Mouse (Mus musculus) midbrain, embryonic 10.5 days (tissue): Measurements from ENCODE around the gene Celf2. TPM values are rescaled to one million over a fixed set of nuclear protein-coding genes. Genes with fewer than 3 reads are reported as not detected.
A peak's percentile ranks its signal among the peaks of the same experiment; 100 is the strongest.

Experiments used
- DNase-seq: peaks from one replicate; pipeline ENCODE4 v3.0.0-alpha.2; 2017; ENCODE audit warnings: low spot score
- H3K27ac ChIP-seq: fragments of 300-500 bp; sonication (generic); replicated peaks from 2 replicates; pipeline ENCODE4 v1.5.1; 2016; ENCODE audit warnings: mild to moderate bottlenecking
- H3K27me3 ChIP-seq: fragments of 300-500 bp; sonication (generic); 2 replicates; pipeline ENCODE4 v1.6.1; 2016; ENCODE audit warnings: low read depth, mild to moderate bottlenecking; ENCODE audit not compliant: poor library complexity, severe bottlenecking
- H3K36me3 ChIP-seq: fragments of 300-500 bp; sonication (generic); 2 replicates; pipeline ENCODE4 v1.6.1; 2016; ENCODE audit warnings: mild to moderate bottlenecking, moderate library complexity
- H3K4me1 ChIP-seq: fragments of 300-500 bp; sonication (generic); 2 replicates; pipeline ENCODE4 v1.6.1; 2016
- H3K4me3 ChIP-seq: fragments of 300-500 bp; sonication (generic); 2 replicates; pipeline ENCODE4 v1.5.1; 2016; ENCODE audit warnings: mild to moderate bottlenecking, moderate library complexity
- H3K9me3 ChIP-seq: fragments of 300-500 bp; sonication (generic); replicated peaks from 2 replicates; pipeline ENCODE4 v1.6.1; 2016; ENCODE audit warnings: mild to moderate bottlenecking
- WGBS: fragments of 180-500 bp; shearing (Covaris S2); methylation state at CpG from one replicate; pipeline ENCODE4 v1.1.7; 2016; 5-methylcytosine and 5-hydroxymethylcytosine counted together
- polyA plus RNA-seq: library from polyadenylated mRNA; unstranded; fragments of >200 nt; fragmentation: Nextera tagmentation; extraction: Ambion mirVana; gene quantifications from 2 replicates; pipeline ENCODE4 v1.2.1, GENCODE M21; 2016

The Celf2 gene
- polyA plus RNA-seq, 1 experiment from 2014 or later = 63.6 TPM

DNA sequence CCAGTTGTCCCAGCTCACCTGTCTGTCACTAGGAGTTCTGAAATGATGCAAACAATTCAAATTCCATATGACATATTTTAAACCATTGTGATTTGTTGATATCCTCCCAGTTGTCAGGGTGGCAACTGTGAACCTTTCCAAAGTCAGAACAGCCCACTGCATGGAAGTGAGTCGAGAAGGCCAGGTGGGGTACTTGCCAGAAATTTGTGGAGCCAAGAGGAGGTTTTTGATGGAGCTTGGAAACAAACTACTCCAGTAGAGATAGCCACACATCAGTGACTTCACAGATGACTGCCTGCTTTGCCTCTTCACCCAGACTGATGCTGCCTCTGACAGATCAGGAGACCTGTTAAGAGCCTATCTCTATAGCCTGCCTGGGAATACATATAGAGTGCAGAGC, 287.5 kb downstream of the Celf2 start:
- Histone ChIP-seq H3K4me3 (no peak overlapping the region), H3K27me3 (no peaks in the 10 kb centered on the region), H3K36me3 (no peaks in the 10 kb centered on the region), H3K4me1 (peaks cover 31% of the 10 kb centered on the region), H3K9me3 (no peaks in the 10 kb centered on the region), H3K27ac (no peak overlapping the region)
- WGBS = 80% methylated on average over 1 of the region's 1 CpGs
- no peak for DNase-seq

DNA sequence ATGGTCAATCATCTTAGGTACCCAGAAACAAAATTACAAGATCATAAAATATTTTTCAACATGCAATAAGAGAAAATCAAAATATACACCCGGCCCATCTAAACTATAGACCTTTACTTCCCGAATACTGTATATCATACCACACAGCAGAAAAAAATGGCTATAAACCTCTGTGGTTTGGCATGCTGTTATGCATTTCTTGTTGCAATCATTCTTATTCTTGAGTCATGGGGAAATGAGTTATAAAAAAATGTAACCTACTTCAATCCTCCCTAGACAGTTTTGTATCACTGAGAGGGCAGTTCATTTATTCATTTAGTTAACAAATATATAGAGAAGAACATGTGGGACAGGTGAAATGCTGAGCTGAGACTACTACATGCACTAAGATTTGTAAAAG, 291.3 kb downstream of the Celf2 start:
- H3K9me3 ChIP-seq = no peaks in the 10 kb centered on the region
- H3K4me1 ChIP-seq = peaks cover 12% of the 10 kb centered on the region
- no peak for DNase-seq
- no peaks in the 10 kb centered on the region for H3K27me3 ChIP-seq
- no peak overlapping the region for H3K27ac ChIP-seq
- H3K4me3 ChIP-seq = no peak overlapping the region
- no peaks in the 10 kb centered on the region for H3K36me3 ChIP-seq
- WGBS = 92% methylated on average over 2 of the region's 2 CpGs

DNA sequence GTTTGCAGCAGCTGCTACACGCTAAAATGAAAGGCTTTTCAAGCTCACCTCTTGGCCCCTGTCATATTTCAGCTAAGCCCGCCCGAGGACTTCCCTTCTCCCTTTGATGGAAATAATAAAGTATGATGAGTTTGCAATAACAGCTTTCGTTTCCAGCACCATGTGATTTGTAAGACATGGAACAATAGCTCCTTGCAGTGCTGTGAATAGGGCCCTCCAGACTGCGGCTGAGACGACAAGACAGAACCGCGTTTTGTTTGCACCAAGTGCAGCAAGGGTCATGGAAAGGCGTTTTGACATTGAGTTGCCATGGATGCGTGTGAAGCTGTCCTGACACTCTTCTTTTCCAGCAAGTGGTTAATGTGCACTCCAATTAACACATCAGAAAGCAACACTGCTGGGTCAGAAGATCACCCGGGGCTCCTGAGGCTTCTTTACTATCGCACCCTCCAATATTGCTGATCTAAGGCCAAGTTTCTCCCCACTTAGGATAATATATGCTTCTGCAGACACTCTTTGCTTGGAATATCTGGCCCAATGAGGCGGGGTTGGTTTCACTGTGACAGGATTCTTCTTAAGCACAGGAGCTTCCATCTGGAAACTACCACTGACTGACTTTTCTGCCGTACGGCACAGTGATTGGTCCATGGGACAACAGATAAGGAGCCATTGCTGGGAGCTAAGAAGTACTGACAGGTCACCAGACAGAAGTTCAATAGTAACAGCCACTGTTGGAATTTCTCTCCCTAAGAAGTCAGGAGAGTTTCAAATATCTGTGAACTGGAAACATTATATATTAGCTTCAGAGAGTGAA, 301.5 kb downstream of the Celf2 start:
- Histone ChIP-seq H3K9me3 (no peaks in the 10 kb centered on the region), H3K4me3 (no peak overlapping the region), H3K36me3 (no peaks in the 10 kb centered on the region), H3K27ac (peak overlapping the region; percentile 33), H3K4me1 (peaks cover 15% of the 10 kb centered on the region), H3K27me3 (no peaks in the 10 kb centered on the region)
- DNase-seq = peak; percentile 41
- WGBS = 61% methylated on average over 15 of the region's 15 CpGs

DNA sequence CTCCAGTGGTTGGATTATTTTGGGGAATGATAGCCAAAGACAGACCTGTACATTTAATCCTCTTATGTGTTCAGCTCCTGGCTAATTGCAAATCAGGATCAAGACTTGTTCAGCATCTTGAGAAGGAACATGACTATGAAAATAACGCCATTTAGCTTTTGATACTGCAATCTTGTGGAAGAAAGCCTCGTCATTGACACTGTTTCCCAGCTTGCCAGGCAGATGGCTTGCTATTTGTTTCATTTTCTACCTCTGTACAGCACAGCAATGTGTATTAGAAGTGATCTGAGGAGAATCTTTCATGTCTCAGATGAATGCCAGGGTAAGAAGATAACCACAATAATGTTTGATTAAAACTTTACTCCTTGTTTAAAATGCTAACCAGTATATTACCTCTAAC, 315.9 kb downstream of the Celf2 start:
- no peaks in the 10 kb centered on the region for H3K27me3 ChIP-seq
- H3K9me3 ChIP-seq = no peaks in the 10 kb centered on the region
- DNase-seq = no peak
- no peaks in the 10 kb centered on the region for H3K36me3 ChIP-seq
- no peaks in the 10 kb centered on the region for H3K4me1 ChIP-seq
- no peak overlapping the region for H3K27ac ChIP-seq
- H3K4me3 ChIP-seq = no peak overlapping the region
- WGBS = 87% methylated on average over 2 of the region's 2 CpGs

DNA sequence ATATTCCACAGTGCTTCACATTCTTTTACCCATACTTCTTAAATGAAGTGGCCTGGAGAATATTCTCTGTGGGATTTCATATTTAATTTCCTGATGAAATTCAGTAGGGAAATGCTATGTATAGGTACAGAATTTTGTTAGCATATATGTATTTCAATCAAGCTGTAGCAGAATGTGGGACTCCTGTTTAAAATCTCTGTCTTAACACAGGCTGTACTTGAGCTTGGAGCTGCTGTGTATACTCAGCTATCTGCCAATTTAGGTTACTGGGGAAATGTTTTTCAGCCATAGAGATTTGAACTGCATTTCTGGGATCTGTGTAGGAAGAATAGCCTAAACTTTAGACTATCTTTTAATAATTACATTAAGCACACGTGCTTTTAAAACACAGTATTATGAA, 330.2 kb downstream of the Celf2 start:
- Histone ChIP-seq H3K27ac (no peak overlapping the region), H3K4me3 (no peak overlapping the region), H3K9me3 (no peaks in the 10 kb centered on the region), H3K27me3 (no peaks in the 10 kb centered on the region), H3K4me1 (no peaks in the 10 kb centered on the region), H3K36me3 (no peaks in the 10 kb centered on the region)
- DNase-seq = no peak
- 67% methylated on average over 1 of the region's 1 CpGs for WGBS

DNA sequence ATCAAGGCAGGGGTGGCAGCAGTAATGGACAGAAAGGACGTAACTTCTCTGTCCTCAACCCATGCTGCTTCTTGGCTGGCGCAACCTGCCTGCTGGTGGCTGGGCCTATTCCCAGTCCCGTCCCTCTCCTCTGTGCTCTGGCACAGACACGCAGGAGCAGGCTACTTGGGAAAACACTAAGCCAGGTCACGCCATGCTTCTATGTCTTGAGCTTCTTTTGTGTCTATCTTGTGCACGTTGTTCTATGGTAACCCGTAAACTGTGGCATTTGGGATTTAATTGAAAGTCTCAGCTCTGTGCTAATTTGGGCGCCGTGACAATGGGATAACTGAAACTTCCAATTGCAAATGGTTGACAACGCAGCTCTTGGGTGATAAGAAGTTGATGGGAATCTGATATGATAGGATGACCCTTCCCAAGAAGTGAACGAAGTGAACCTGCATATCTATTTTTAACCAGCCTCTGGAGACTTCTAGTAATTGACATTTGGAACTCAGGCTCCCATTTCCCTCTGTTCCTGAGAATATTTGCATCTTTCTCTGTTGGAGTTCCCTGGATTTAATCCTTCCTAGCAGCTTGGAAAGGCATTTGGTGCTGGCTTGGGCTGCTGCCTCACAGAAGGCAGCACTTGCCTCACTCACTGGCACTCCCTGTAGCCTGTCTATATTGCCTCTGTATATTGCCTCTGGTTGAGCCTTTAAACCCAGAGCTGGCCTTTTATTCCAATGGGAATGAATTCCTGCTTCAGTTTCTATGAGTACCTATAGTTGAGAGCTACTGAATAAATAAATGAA, 335.9 kb downstream of the Celf2 start:
- 0 out of 2 replicates have a peak, but pooled peaks cover 4% of the 10 kb centered on the region for H3K27me3 ChIP-seq
- H3K36me3 ChIP-seq = no peaks in the 10 kb centered on the region
- H3K4me3 ChIP-seq = no peak overlapping the region
- WGBS = 83% methylated on average over 11 of the region's 11 CpGs
- H3K4me1 ChIP-seq = peaks cover 17% of the 10 kb centered on the region
- no peak overlapping the region; the same call in 1 of the 2 replicates for H3K27ac ChIP-seq
- DNase-seq = no peak
- H3K9me3 ChIP-seq = no peaks in the 10 kb centered on the region

DNA sequence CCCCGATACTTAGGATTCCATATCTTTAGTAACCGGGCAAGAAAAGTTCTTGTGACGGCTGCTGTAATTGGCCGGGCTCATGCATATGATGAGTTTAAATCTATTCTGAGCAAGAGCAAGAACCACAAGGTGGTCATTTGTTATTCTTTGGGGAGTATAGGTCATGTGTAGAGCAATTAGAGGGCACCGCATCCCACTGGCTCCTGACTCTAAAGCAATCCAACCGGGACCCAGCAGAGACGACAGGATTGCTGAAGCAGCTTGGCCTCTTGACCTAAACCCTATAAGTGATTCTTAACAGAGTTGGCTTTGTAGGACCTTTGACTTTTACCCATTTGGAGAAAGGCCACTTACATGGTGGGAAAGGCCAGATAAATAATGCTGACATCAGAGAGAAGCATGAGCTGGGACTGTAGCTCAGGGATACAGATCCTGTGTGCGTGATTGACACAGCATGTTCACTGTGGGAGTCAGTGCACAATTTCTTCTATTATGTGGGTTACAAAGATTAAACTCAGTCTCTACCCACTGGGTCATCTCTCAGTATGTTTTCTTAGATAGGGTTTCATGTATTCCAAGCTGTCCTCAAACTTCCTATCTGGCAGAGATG, 338.2 kb downstream of the Celf2 start:
- WGBS = 52% methylated on average over 8 of the region's 8 CpGs
- DNase-seq = peak; percentile 31
- Histone ChIP-seq H3K27me3 (0 out of 2 replicates have a peak, but pooled peaks cover 4% of the 10 kb centered on the region), H3K36me3 (no peaks in the 10 kb centered on the region), H3K4me3 (no peak overlapping the region), H3K4me1 (peaks cover 17% of the 10 kb centered on the region), H3K9me3 (no peaks in the 10 kb centered on the region), H3K27ac (no peak overlapping the region)

DNA sequence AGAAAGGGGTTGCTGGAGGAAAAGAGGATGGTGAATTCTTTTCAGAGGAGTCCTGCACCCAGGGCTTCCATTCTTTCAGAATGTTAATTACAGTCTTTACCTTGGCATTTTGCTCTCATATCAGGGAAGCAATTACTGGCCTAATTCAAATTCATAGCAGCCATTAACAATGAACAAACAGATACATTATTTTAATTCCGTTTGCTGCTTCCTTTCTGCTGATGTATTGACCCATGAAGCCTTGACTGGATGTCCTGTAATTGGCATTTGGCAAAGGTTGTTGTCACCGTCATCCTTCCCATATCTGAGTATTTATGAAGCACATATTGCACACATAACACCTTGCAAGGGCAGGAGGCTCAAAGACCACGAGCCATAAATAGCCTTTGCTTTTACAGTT, 343.6 kb downstream of the Celf2 start:
- Histone ChIP-seq H3K4me3 (no peak overlapping the region), H3K9me3 (no peaks in the 10 kb centered on the region), H3K27me3 (0 out of 2 replicates have a peak, but pooled peaks cover 4% of the 10 kb centered on the region), H3K27ac (no peak overlapping the region), H3K36me3 (no peaks in the 10 kb centered on the region), H3K4me1 (peaks cover under 1% of the 10 kb centered on the region; the same call in 1 of the 2 replicates)
- WGBS = 85% methylated on average over 3 of the region's 3 CpGs
- no peak for DNase-seq

DNA sequence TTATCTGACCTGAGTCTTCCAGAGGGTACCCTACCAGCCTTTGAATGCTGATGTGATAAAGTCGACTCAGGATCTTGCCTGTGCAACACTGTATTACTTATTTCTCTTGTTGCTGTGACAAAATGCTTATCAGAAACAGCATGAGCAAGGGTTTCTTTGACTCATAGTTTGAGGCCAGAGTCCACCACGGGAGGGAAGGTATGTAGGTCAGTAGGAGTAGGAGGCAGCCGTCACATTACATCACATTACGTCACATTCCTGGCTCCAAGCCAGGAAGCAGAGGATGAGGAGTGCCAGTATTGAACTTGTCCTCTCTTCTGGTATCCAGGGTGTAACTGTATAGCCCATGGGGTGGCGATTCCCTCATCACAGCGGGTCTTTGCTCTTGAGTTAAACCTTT, 349.3 kb downstream of the Celf2 start:
- no peak overlapping the region for H3K4me3 ChIP-seq
- WGBS = 86% methylated on average over 6 of the region's 6 CpGs
- H3K27ac ChIP-seq = no peak overlapping the region
- H3K9me3 ChIP-seq = no peaks in the 10 kb centered on the region
- no peak for DNase-seq
- no peaks in the 10 kb centered on the region for H3K4me1 ChIP-seq
- no peaks in the 10 kb centered on the region for H3K36me3 ChIP-seq
- H3K27me3 ChIP-seq = no peaks in the 10 kb centered on the region

DNA sequence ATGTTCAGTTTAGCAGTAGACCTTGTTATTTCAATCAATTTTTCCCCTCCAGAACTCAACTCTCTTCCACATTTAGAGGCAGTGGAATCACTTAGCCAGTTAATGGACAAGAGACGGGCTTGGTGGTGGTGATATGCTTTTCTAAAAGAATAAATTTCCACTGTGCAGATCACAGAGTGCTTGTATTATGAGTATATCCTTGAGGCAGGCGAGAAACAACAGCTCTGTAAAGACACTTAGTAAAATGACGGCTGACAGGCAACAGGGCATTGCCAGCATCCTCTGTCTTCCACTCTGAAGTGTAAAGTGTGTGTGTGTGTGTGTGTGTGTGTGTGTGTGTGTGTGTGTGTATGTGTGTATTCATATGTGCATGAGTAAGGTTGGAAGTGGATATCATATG, 362.1 kb downstream of the Celf2 start:
- H3K9me3 ChIP-seq = no peaks in the 10 kb centered on the region
- no peaks in the 10 kb centered on the region for H3K27me3 ChIP-seq
- no peaks in the 10 kb centered on the region for H3K4me1 ChIP-seq
- no peak for DNase-seq
- H3K4me3 ChIP-seq = no peak overlapping the region
- H3K36me3 ChIP-seq = no peaks in the 10 kb centered on the region
- no peak overlapping the region for H3K27ac ChIP-seq
- WGBS = 89% methylated on average over 3 of the region's 3 CpGs

DNA sequence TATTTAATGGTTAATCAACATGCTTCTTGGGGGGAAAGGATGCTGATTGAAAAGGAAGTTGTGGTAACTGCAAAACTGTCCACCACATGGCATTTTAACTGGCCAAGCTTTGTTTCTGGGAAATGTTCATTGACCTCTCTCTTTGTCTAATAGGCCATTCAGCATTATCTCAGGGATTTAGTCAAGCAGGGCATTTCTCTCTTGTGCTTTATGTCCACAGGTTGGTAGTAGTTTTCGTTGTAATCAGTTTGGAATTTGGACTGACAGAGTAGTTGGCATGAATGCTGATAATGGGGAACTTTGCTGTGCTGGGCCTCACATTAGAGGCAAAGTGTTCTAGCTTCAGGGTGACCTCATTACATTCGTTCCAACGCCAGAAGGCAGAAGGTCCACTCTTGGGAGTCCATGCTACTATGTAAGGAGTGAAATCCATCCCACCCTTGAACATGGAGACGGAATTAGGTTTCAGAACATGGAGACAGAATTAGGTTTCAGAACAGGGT, 363.8 kb downstream of the Celf2 start:
- H3K4me1 ChIP-seq = no peaks in the 10 kb centered on the region
- H3K27me3 ChIP-seq = no peaks in the 10 kb centered on the region
- no peak overlapping the region for H3K27ac ChIP-seq
- no peak overlapping the region for H3K4me3 ChIP-seq
- 86% methylated on average over 4 of the region's 4 CpGs for WGBS
- no peaks in the 10 kb centered on the region for H3K36me3 ChIP-seq
- no peak for DNase-seq
- no peaks in the 10 kb centered on the region for H3K9me3 ChIP-seq

DNA sequence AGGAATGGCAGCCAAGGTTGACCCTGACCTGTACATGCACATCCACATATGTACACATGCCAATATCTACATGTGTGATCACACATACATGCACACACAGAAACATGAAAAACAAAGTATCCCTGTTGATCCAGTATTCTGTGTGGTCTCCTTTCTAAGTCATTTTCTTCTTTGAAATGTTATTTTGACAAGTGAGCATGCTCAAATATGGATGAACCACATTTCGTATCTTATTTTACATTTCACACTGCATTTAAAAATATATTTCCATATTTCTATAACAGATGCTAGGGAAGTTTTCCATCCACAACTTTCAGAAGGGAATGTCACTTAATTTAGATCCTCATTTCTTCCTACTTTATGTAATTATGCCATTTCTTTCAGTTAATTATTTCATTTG, 364.5 kb downstream of the Celf2 start:
- H3K27me3 ChIP-seq = no peaks in the 10 kb centered on the region
- H3K4me1 ChIP-seq = no peaks in the 10 kb centered on the region
- no peak overlapping the region for H3K27ac ChIP-seq
- no peak overlapping the region for H3K4me3 ChIP-seq
- no peak for DNase-seq
- H3K9me3 ChIP-seq = no peaks in the 10 kb centered on the region
- 91% methylated on average over 1 of the region's 1 CpGs for WGBS
- no peaks in the 10 kb centered on the region for H3K36me3 ChIP-seq
